In the genomic region with DNA sequence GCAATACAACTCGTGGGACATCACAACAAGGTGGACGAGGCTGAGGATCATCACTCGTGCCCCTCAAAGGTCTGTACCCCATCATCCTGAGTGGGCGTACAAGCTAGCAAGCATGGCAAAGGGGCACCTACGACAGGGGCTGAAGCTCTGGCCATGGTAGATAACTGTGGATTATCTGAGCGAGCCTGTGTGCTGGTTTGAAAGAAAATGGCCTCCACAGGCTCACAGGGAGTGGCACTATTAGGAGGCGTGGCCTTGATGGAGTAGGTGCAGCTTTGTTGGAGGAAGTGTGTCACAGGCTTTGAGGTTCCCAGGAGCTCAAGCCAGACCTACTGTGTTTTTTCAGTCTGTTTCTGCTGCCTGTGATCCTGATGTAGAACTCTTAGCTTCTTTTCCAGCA, we compare ENCODE assay signal across 24 mouse cellular contexts. TPM values are rescaled to one million over a fixed set of nuclear protein-coding genes. Genes with fewer than 3 reads are reported as not detected.
DNase-seq lines count a peak whose midpoint lies in the region; ATAC-seq and TF ChIP-seq lines count a peak whose summit lies in the region.
"Had no signal": no experiment of that assay in that cellular context is flagged by ENCODE, and none has a peak within 500 bp of the region (broad histone marks: within the 10 kb centered on the region; RNA-seq: fewer than 3 reads in every experiment).

No protein-coding gene starts in this region.

- ATAC-seq in lung, postnatal 0 days: no peak
- peak; percentile 50; the same call in 1 of the 2 replicates for ATAC-seq in intestine, embryonic 16.5 days
- peak; percentile 90 for ATAC-seq in liver, postnatal 0 days
- ATAC-seq in monocyte, adult 5-6 weeks (replicated peaks; ENCODE audit: insufficient number of reproducible peaks, low FRiP score, low TSS enrichment, poor library complexity, severe bottlenecking): no peak
- no peak for ATAC-seq in forebrain, embryonic 15.5 days (replicated peaks)
- ATAC-seq: forebrain, postnatal 0 days had no signal

- no peaks in the 10 kb centered on the region for H3K36me3 ChIP-seq in lung, postnatal 0 days (ENCODE audit: insufficient read depth, low read length)
- H3K36me3 ChIP-seq in intestine, embryonic 16.5 days (ENCODE audit: control insufficient read depth, insufficient read depth, low read length): no peaks in the 10 kb centered on the region
- H3K36me3 ChIP-seq in liver, postnatal 0 days (replicated peaks; ENCODE audit: insufficient read depth, low read length): no peaks in the 10 kb centered on the region
- H3K36me3 ChIP-seq in forebrain, embryonic 15.5 days: no peaks in the 10 kb centered on the region
- H3K36me3 ChIP-seq: embryonic facial prominence, embryonic 10.5 days; G1E; heart, embryonic 15.5 days; hindbrain, embryonic 10.5 days; kidney, embryonic 15.5 days; midbrain, embryonic 10.5 days; neural tube, embryonic 12.5 days had no signal

- TF ChIP-seq CTCF in lung, postnatal 0 days (IDR thresholded peaks at IDR 0.05): no peak
- TF ChIP-seq CTCF in liver, postnatal 0 days (IDR thresholded peaks at IDR 0.05; ENCODE audit: low read depth): no peak

- no peaks in the 10 kb centered on the region for H3K9me3 ChIP-seq in lung, postnatal 0 days (ENCODE audit: low read length)
- H3K9me3 ChIP-seq in intestine, embryonic 16.5 days (ENCODE audit: control insufficient read depth, low read length): no peaks in the 10 kb centered on the region
- no peaks in the 10 kb centered on the region for H3K9me3 ChIP-seq in liver, postnatal 0 days (ENCODE audit: low read length)
- H3K9me3 ChIP-seq in forebrain, embryonic 15.5 days: no peaks in the 10 kb centered on the region
- H3K9me3 ChIP-seq: embryonic facial prominence, embryonic 10.5 days; G1E; heart, embryonic 15.5 days; hindbrain, embryonic 10.5 days; kidney, embryonic 15.5 days; midbrain, embryonic 10.5 days; neural tube, embryonic 12.5 days had no signal

- no peak overlapping the region for H3K4me3 ChIP-seq in lung, postnatal 0 days (ENCODE audit: low read depth, low read length)
- H3K4me3 ChIP-seq in intestine, embryonic 16.5 days (ENCODE audit: low read length): no peak overlapping the region
- H3K4me3 ChIP-seq in liver, postnatal 0 days (ENCODE audit: low read depth, low read length): no peak overlapping the region
- H3K4me3 ChIP-seq in forebrain, embryonic 15.5 days: no peak overlapping the region
- H3K4me3 ChIP-seq: embryonic facial prominence, embryonic 10.5 days; heart, embryonic 15.5 days; hindbrain, embryonic 10.5 days; kidney, embryonic 15.5 days; midbrain, embryonic 10.5 days; neural tube, embryonic 12.5 days had no signal

- 89% methylated on average over 7 of the region's 7 CpGs for WGBS in lung, postnatal 0 days
- 90% methylated on average over 7 of the region's 7 CpGs for WGBS in intestine, embryonic 16.5 days
- 59% methylated on average over 7 of the region's 7 CpGs for WGBS in liver, postnatal 0 days (ENCODE audit: insufficient replicate concordance)
- WGBS in forebrain, embryonic 15.5 days: 90% methylated on average over 7 of the region's 7 CpGs

- no peaks in the 10 kb centered on the region for H3K27me3 ChIP-seq in lung, postnatal 0 days (replicated peaks; ENCODE audit: insufficient read depth, low read length)
- no peaks in the 10 kb centered on the region for H3K27me3 ChIP-seq in intestine, embryonic 16.5 days (replicated peaks; ENCODE audit: control insufficient read depth, insufficient read depth, low read length)
- no peaks in the 10 kb centered on the region for H3K27me3 ChIP-seq in liver, postnatal 0 days (ENCODE audit: insufficient read depth, low read length)
- H3K27me3 ChIP-seq in forebrain, embryonic 15.5 days: no peaks in the 10 kb centered on the region

- H3K4me2 ChIP-seq in lung, postnatal 0 days (replicated peaks; ENCODE audit: low read depth, low read length): no peak overlapping the region
- no peak overlapping the region for H3K4me2 ChIP-seq in intestine, embryonic 16.5 days (ENCODE audit: low read depth, low read length)
- H3K4me2 ChIP-seq in liver, postnatal 0 days (ENCODE audit: low read depth, low read length): peak overlapping the region; percentile 39; the same call in 1 of the 2 replicates
- H3K4me2 ChIP-seq in forebrain, embryonic 15.5 days (replicated peaks): no peak overlapping the region
- H3K4me2 ChIP-seq: heart, embryonic 15.5 days; kidney, embryonic 15.5 days; neural tube, embryonic 12.5 days had no signal

- no peak overlapping the region for H3K9ac ChIP-seq in lung, postnatal 0 days (replicated peaks; ENCODE audit: low read depth)
- H3K9ac ChIP-seq in intestine, embryonic 16.5 days (ENCODE audit: low read depth, low read length): no peak overlapping the region
- H3K9ac ChIP-seq in liver, postnatal 0 days (replicated peaks): no peak overlapping the region
- H3K9ac ChIP-seq in forebrain, embryonic 15.5 days (replicated peaks): no peak overlapping the region
- H3K9ac ChIP-seq: forebrain, postnatal 0 days; heart, embryonic 15.5 days; kidney, embryonic 15.5 days; neural tube, embryonic 12.5 days had no signal

- no peak for TF ChIP-seq EP300 in lung, postnatal 0 days (IDR thresholded peaks at IDR 0.05)
- TF ChIP-seq EP300 in liver, postnatal 0 days (IDR thresholded peaks at IDR 0.05; ENCODE audit: low read depth): peak; percentile 60; the same call in 1 of the 2 replicates

- H3K27ac ChIP-seq in lung, postnatal 0 days (ENCODE audit: low read length): no peak overlapping the region
- H3K27ac ChIP-seq in intestine, embryonic 16.5 days (ENCODE audit: low read length): no peak overlapping the region
- H3K27ac ChIP-seq in liver, postnatal 0 days (ENCODE audit: low read depth): peak overlapping the region; percentile 48; the same call in 1 of the 2 replicates
- H3K27ac ChIP-seq in forebrain, embryonic 15.5 days (replicated peaks): no peak overlapping the region
- H3K27ac ChIP-seq: embryonic facial prominence, embryonic 10.5 days; heart, embryonic 15.5 days; hindbrain, embryonic 10.5 days; kidney, embryonic 15.5 days; midbrain, embryonic 10.5 days; neural tube, embryonic 12.5 days had no signal

- no peaks in the 10 kb centered on the region for H3K4me1 ChIP-seq in lung, postnatal 0 days (ENCODE audit: insufficient read depth, low read depth, low read length)
- no peaks in the 10 kb centered on the region for H3K4me1 ChIP-seq in intestine, embryonic 16.5 days (ENCODE audit: control insufficient read depth, insufficient read depth, low read length)
- peaks cover 24% of the 10 kb centered on the region for H3K4me1 ChIP-seq in liver, postnatal 0 days (ENCODE audit: insufficient read depth)
- peaks cover 5% of the 10 kb centered on the region; the same call in 1 of the 2 replicates for H3K4me1 ChIP-seq in forebrain, embryonic 15.5 days
- H3K4me1 ChIP-seq: heart, embryonic 15.5 days; kidney, embryonic 15.5 days had no signal

- peak; percentile 4 for DNase-seq in lung, postnatal 0 days (ENCODE audit: low spot score)
- no peak for DNase-seq in lung, adult 18-20 months
- DNase-seq in c-Kit-negative CD71-positive TER-119-positive erythroid progenitor cells, embryonic 14.5 days (ENCODE audit: low read depth, low spot score): peak; percentile 70
- no peak for DNase-seq in liver, postnatal 0 days
- DNase-seq in Muller cell, postnatal 12 days (ENCODE audit: inconsistent ontology term): no peak
- DNase-seq: adrenal gland, postnatal 10 days; cerebellum, postnatal 10 days; forebrain, postnatal 0 days; lung, postnatal 10 days; thymus, postnatal 25 days had no signal

RNA-seq across cellular contexts. Expression of gene Rgcc, which starts 5.7 kb away (rescaled TPM):
- 357 and 645 TPM in 2 replicates for polyA plus RNA-seq in lung, postnatal 0 days (2015; fragmentation: Nextera tagmentation; extraction: Ambion mirVana)
- 39.4 and 46.2 TPM in 2 replicates for polyA plus RNA-seq in intestine, embryonic 16.5 days (2015; fragmentation: Nextera tagmentation; extraction: Ambion mirVana)
- 98.4 and 102 TPM in 2 replicates for polyA plus RNA-seq in liver, postnatal 0 days (2015; fragmentation: Nextera tagmentation; extraction: Ambion mirVana)
- total RNA-seq in monocyte, adult 5-6 weeks (2017): 7.0 to 54.6 TPM (median 29.0 TPM) in 3 replicates
- 67.3 and 68.3 TPM in 2 replicates for polyA plus RNA-seq in forebrain, embryonic 15.5 days (2015; fragmentation: Nextera tagmentation; extraction: Ambion mirVana)
- total RNA-seq: G1E had no signal
- polyA plus RNA-seq: G1E had no signal

RNA-seq across cellular contexts. Expression of gene Zfp957, which starts 60.0 kb away (rescaled TPM):
- not detected in 2 replicates for polyA plus RNA-seq in lung, postnatal 0 days (2015; fragmentation: Nextera tagmentation; extraction: Ambion mirVana)
- polyA plus RNA-seq in intestine, embryonic 16.5 days (2015; fragmentation: Nextera tagmentation; extraction: Ambion mirVana): not detected in 2 replicates
- polyA plus RNA-seq in liver, postnatal 0 days (2015; fragmentation: Nextera tagmentation; extraction: Ambion mirVana): not detected in 2 replicates
- total RNA-seq in monocyte, adult 5-6 weeks (2017): not detected in 3 replicates
- polyA plus RNA-seq in forebrain, embryonic 15.5 days (2015; fragmentation: Nextera tagmentation; extraction: Ambion mirVana): not detected in 2 replicates
- total RNA-seq: adrenal gland, postnatal 10 days; forebrain, postnatal 0 days; G1E; gastrocnemius, adult 18-20 months; granulocyte monocyte progenitor cell, adult 5-6 weeks had no signal
- polyA plus RNA-seq: embryonic facial prominence, embryonic 10.5 days; forebrain, postnatal 0 days; G1E; heart, embryonic 15.5 days; hindbrain, embryonic 10.5 days; limb, embryonic 11.5 days; midbrain, embryonic 10.5 days; neural tube, embryonic 12.5 days; spleen, adult 2 months had no signal

Comparison
In these comparisons a context has a peak if more than half of its experiments do, and no peak if none do; other contexts are left out.
1. DNase-seq: peak in lung, postnatal 0 days (single experiment) and c-Kit-negative CD71-positive TER-119-positive erythroid progenitor cells, embryonic 14.5 days (single experiment); none in lung, adult 18-20 months (0 of 2), liver, postnatal 0 days (single experiment) and Muller cell, postnatal 12 days (single experiment).
2. ATAC-seq: peak in intestine, embryonic 16.5 days (single experiment) and liver, postnatal 0 days (single experiment); none in lung, postnatal 0 days (single experiment), monocyte, adult 5-6 weeks (single experiment) and forebrain, embryonic 15.5 days (single experiment).